Mouse (Mus musculus) liver, adult 2 months (tissue): ENCODE measurements around the gene Alg5.

Source experiments
- CTCF ChIP-seq: fragments of 200-500 bp; IDR thresholded peaks from 2 replicates; pipeline ENCODE4 v1.5.1; 2011; ENCODE audit warnings: low read depth, low read length, control low read depth
- POLR2A ChIP-seq: fragments of 200-500 bp; IDR thresholded peaks from 2 replicates; pipeline ENCODE4 v1.6.1; 2011; ENCODE audit warnings: low read length, control low read depth; ENCODE audit not compliant: insufficient read depth; ENCODE audit errors: extremely low read depth

DNA sequence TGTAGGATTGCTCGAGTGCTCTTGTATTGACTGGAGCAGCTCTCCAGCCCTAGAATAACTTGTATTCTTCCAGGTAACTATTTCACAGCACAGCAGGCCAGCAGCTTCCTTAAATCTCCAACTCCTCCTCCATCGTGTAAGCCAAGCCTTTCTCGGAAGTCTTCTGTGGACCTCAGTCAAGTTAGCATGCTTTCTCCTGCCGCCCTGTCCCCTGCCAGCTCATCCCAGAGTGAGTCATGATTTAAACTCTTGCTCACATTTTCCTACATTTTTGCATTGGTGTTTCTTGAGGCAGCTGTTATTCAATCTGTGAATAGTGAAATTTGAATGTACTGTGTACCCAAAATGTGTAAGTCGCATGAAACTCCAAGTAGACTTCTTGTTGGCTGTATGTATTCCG, 19.9 kb upstream of the Alg5 start:
- TF ChIP-seq POLR2A = no peak
- TF ChIP-seq CTCF = no peak
